Mouse (Mus musculus): Measurements from ENCODE around the gene Sstr3.

Sstr3 gene

GRCm38 (mm10) chr15:78531901-78532469 is 12.5 kb downstream of the Sstr3 start:
- in situ Hi-C loops (cut with MboI, MseI) = loop anchor here (5.0 kb wide), 1 partner anchor 85 kb away; no protein-coding TSS in a partner anchor

- in situ Hi-C loops (cut with MboI, MseI) = loop anchor here (5.0 kb wide), 1 partner anchor 84 kb away; no protein-coding TSS in a partner anchor
Observed at GRCm38 (mm10) chr15:78531451-78531720, 13.1 kb downstream of the Sstr3 start.

- in situ Hi-C loops (cut with MboI, MseI) = loop anchor here (5.0 kb wide), 1 partner anchor 84 kb away; no protein-coding TSS in a partner anchor
Observed at GRCm38 (mm10) chr15:78530671-78531450, 13.6 kb downstream of the Sstr3 start, which contains the start of gene C1qtnf6. Gene C1qtnf6 (minus strand): TSS chr15:78531416.

GRCm38 (mm10) chr15:78530141-78530540 is 14.3 kb downstream of the Sstr3 start:
- in situ Hi-C loops (cut with MboI, MseI) = loop anchor here (5.0 kb wide), 1 partner anchor 83 kb away; no protein-coding TSS in a partner anchor

- in situ Hi-C loops (cut with MboI, MseI) = no loop called here
Observed at GRCm38 (mm10) chr15:78529428-78529990, 15.0 kb downstream of the Sstr3 start.

GRCm38 (mm10) chr15:78528726-78529411 is 15.6 kb downstream of the Sstr3 start:
- in situ Hi-C loops (cut with MboI, MseI) = no loop called here

GRCm38 (mm10) chr15:78527973-78528372 is 16.5 kb downstream of the Sstr3 start:
- in situ Hi-C loops (cut with MboI, MseI) = no loop called here

GRCm38 (mm10) chr15:78524163-78524562 is 20.3 kb downstream of the Sstr3 start:
- in situ Hi-C loops (cut with MboI, MseI) = no loop called here

GRCm38 (mm10) chr15:78521892-78522291 is 22.6 kb downstream of the Sstr3 start:
- in situ Hi-C loops (cut with MboI, MseI) = no loop called here

GRCm38 (mm10) chr15:78521331-78521730 is 23.2 kb downstream of the Sstr3 start:
- in situ Hi-C loops (cut with MboI, MseI) = no loop called here

GRCm38 (mm10) chr15:78520112-78520715 is 24.3 kb downstream of the Sstr3 start:
- in situ Hi-C loops (cut with MboI, MseI) = no loop called here

GRCm38 (mm10) chr15:78518221-78518620 is 26.3 kb downstream of the Sstr3 start:
- in situ Hi-C loops (cut with MboI, MseI) = no loop called here

GRCm38 (mm10) chr15:78515759-78516158 is 28.7 kb downstream of the Sstr3 start:
- in situ Hi-C loops (cut with MboI, MseI) = no loop called here

GRCm38 (mm10) chr15:78514393-78515146 is 29.9 kb downstream of the Sstr3 start:
- in situ Hi-C loops (cut with MboI, MseI) = no loop called here

- in situ Hi-C loops (cut with MboI, MseI) = no loop called here
Observed at GRCm38 (mm10) chr15:78513019-78513418, 31.5 kb downstream of the Sstr3 start.

- in situ Hi-C loops (cut with MboI, MseI) = no loop called here
Observed at GRCm38 (mm10) chr15:78511951-78512350, 32.5 kb downstream of the Sstr3 start.

GRCm38 (mm10) chr15:78510736-78511135 is 33.7 kb downstream of the Sstr3 start:
- in situ Hi-C loops (cut with MboI, MseI) = no loop called here

- in situ Hi-C loops (cut with MboI, MseI) = no loop called here
Observed at GRCm38 (mm10) chr15:78510121-78510576, 34.3 kb downstream of the Sstr3 start.

GRCm38 (mm10) chr15:78509297-78509899 is 35.1 kb downstream of the Sstr3 start:
- in situ Hi-C loops (cut with MboI, MseI) = no loop called here

- in situ Hi-C loops (cut with MboI, MseI) = no loop called here
Observed at GRCm38 (mm10) chr15:78508443-78508842, 36.0 kb downstream of the Sstr3 start.

GRCm38 (mm10) chr15:78505541-78505940 is 38.9 kb downstream of the Sstr3 start:
- in situ Hi-C loops (cut with MboI, MseI) = no loop called here

Measured in T-helper 2 cell (primary cell).